Mouse (Mus musculus): ENCODE measurements at regions not wholly inside any gene's neighbourhood (a gene's known extent, or its start where the extent isn't known, plus 50 kb on each side); places are given as distances from the start of the nearest gene placed in this dataset.

DNA sequence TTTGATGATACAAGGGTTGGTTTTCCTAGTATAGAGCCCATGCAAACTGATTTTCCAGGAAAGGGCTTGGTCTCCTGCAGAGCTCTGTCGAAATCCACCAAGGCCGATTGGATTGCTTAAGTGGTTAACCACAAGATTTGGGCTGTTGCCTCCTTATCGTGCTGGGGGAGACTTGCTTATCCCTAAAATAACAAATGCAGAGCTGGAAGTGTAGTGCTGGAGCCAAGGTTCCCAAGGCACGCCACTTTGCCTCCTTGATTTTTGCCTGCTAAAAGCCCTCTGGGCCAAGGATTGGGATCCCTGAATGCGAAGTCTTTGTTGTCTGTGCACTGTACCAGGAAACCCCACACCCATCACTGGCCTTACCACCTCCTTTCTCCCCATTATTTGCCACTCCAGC is 52.8 kb upstream of the Tmem178 start:
- no peak for DNase-seq

GRCm38 (mm10) chr17:80889095-80889494 is 55.3 kb upstream of the Tmem178 start:
- DNase-seq = no peak

- no peak for DNase-seq
These were observed 56.7 kb upstream of the Tmem178 start for GRCm38 (mm10) chr17:80887749-80888119.

DNA sequence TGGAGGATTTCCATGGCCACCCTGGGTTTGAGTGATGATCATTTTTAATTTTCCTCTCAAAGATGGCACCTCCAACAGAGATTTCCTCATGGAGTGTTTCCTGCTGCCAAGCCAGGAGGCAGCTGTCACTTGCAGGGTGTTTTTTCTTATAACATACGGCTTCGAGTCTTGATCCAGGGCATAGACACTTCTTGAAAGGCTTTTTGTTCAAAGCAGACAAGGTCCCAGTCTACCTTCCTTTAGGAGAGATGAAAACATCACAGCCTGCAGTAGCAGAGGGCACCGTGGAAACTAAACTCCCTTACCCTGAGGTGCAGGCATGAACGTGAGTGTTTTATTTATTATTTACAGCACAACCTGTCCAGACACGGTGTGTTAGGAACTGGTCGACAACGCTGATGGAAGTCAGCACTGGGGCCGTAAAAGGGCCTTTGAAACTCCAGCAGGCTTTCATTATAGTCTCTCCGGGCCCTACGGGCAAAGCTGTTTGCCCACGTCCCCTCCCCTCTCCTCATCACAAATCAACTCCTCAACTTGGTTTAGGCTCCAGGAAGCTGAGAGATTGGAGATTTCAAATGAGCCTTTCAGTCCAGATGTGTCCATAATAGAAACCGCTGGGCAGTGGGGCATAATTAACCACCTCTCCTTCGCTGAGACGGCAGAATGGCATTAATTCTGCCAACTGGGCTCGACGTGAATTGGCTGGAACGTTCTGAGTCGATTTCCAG is 57.2 kb upstream of the Tmem178 start:
- no peak for DNase-seq

- DNase-seq = no peak
These were observed 58.2 kb upstream of the Tmem178 start for GRCm38 (mm10) chr17:80886211-80886701.

GRCm38 (mm10) chr17:80885706-80886105 is 58.7 kb upstream of the Tmem178 start:
- no peak for DNase-seq

- no peak for DNase-seq
These were observed 59.5 kb upstream of the Tmem178 start for GRCm38 (mm10) chr17:80884886-80885285.

GRCm38 (mm10) chr17:80882476-80882875 is 62.0 kb upstream of the Tmem178 start:
- DNase-seq = no peak

GRCm38 (mm10) chr17:80880325-80880724 is 64.1 kb upstream of the Tmem178 start:
- DNase-seq = no peak

GRCm38 (mm10) chr17:80875352-80876044 is 68.9 kb upstream of the Tmem178 start:
- no peak for DNase-seq

- DNase-seq = no peak
These were observed 73.5 kb upstream of the Tmem178 start for GRCm38 (mm10) chr17:80870965-80871364.

- DNase-seq = no peak
These were observed 82.1 kb upstream of the Tmem178 start for GRCm38 (mm10) chr17:80862338-80862737.

GRCm38 (mm10) chr17:80846996-80847810 is 97.2 kb upstream of the Tmem178 start:
- peak; percentile 20 for DNase-seq

DNA sequence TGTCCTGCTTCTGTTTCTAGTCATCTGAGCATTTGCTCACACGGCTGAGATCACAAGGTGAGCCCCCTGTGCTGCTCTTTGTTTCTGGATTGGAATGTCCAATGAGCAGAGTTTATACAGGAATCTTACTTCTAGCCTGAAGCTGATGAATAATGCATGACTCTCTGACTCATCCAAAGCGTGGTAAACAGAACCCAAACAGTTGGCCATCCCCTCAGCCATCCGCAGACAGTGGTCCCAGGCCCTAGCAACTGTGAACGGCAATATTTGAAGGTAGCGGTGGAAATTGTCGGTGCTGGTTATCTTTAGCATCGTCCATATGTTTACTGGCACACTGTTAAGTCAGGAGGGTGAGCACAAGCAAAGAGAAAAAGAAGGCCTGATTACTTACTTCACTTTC is 99.1 kb upstream of the Tmem178 start:
- peak; percentile 26 for DNase-seq

GRCm38 (mm10) chr17:80841903-80842302 is 102.5 kb upstream of the Tmem178 start:
- no peak for DNase-seq

DNA sequence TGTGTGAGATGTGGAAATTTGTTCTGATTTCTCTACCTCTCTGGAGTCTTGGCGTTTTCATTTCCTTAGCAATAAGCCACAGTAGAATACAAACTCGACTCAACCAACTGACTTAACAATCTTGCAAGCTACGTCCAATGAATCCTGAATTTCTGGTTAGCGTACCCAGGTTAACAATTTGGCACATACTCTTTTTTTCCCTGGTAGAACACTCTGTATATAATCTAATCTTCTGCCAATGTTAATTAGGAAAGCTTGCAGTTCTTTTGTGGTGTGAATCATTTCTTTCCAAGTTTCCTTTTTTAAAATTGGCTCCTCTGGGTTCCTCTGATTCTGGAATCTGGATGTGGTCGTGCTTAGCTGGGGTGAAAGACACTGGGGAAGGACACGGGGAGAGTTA is 103.5 kb upstream of the Tmem178 start:
- no peak for DNase-seq

GRCm38 (mm10) chr17:80840452-80840851 is 104.0 kb upstream of the Tmem178 start:
- DNase-seq = no peak

DNA sequence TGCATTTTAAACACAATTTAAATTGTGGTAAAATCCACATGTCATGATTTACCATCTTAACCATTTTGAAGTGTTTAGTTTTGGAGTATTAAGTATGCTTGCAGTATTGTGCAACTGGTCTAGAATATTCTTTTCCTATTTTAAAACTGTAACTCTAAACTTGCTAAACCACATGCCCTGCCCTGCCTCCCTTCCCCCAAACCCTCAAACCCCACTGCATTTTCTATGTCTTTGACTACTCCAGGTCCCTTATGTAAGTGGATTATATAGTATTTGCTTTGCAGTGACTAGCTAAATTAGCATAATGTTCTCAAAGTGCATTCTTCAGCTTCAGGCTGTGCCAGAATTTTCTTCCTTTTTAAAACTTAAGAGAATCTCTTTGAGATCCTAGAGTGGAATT is 106.4 kb upstream of the Map4k3 start:
- no peak for DNase-seq

DNA sequence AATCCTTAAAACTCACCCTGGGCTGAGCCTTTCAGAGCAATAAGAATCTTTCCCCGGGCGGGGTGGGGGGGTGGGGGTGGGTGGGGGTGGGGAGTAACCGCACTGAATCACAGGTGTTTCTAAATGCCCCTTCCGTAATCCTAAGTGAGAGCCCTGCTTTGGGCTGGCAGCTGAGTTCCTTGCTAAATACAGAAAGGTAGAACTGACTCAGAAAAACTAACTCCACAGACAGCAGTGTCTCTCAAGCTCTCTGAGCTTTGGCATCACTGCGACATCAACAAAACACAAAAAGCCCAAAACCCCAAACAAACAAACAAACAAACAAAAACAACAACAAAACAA is 105.9 kb upstream of the Map4k3 start:
- no peak for DNase-seq

GRCm38 (mm10) chr17:80833355-80834175 is 105.3 kb upstream of the Map4k3 start:
- DNase-seq = no peak

DNA sequence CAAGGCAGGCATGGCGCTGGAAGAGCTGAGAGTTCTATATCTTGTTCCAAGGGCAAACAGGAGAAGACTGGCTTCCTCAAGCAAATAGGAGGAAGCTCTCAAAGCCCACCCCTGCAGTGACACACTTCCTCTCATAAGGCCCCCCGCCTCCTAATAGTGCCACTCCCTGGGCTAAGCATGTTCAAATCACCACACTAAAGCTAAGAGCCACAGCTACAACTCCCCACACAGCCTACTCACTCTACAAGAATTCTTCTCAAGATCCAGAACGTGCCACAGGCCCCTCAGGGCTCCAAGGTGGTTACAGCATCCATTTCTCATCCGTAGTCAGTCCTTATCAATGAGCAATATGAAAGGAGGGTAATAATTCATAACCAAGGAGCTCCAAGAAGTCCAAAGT is 103.4 kb upstream of the Map4k3 start:
- no peak for DNase-seq

DNA sequence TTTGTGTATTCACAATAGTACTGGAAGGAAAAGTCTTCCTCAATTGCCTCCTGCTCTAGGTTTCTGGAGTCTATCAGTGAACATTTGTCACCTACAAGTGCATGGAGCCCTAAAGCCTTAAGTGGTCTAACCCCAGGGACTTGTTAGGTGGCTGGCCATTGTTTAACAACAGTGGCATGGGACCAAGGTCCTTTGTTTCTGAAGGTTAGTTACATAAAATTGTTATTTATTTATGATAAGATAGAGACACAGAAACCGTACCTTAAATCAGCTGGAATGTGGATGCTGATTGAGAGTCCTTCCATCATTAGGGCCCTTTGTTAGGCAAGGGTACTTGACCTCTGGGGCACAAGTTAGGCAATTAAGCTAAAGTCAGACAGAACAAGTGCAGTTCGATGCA is 99.6 kb upstream of the Map4k3 start:
- no peak for DNase-seq

- no peak for DNase-seq
These were observed 99.1 kb upstream of the Map4k3 start for GRCm38 (mm10) chr17:80827361-80827760.

Data from right cerebral cortex, postnatal 25 days (tissue).